Mouse (Mus musculus): ENCODE data around the gene Etv6. TPM values are rescaled to one million over a fixed set of nuclear protein-coding genes. Genes with fewer than 3 reads are reported as not detected.

Gene Etv6
- polyA plus RNA-seq, 1 experiment from 2014 or later: 10.4 TPM

GRCm38 (mm10) chr6:134026264-134026663 lies 9.2 kb upstream of the Etv6 start:
- Histone ChIP-seq H3K4me1 (ENCODE audit: control insufficient read depth, insufficient read depth, low read length) (no peaks in the 10 kb centered on the region), H3K9me3 (replicated peaks; ENCODE audit: control insufficient read depth, low read length) (no peaks in the 10 kb centered on the region; the same call in 1 of the 2 replicates), H3K27ac (ENCODE audit: low read length) (no peak overlapping the region), H3K4me2 (ENCODE audit: low read depth, low read length) (no peak overlapping the region), H3K9ac (ENCODE audit: low read length) (no peak overlapping the region), H3K4me3 (replicated peaks; ENCODE audit: low read length) (no peak overlapping the region), H3K27me3 (ENCODE audit: control insufficient read depth, insufficient read depth, low read length) (no peaks in the 10 kb centered on the region), H3K36me3 (ENCODE audit: control insufficient read depth, insufficient read depth, low read length) (no peaks in the 10 kb centered on the region)
- WGBS: 94% methylated on average over 2 of the region's 2 CpGs
- ATAC-seq (ENCODE audit: insufficient read depth, low FRiP score): no peak

- H3K27me3 ChIP-seq (ENCODE audit: control insufficient read depth, insufficient read depth, low read length): no peaks in the 10 kb centered on the region
- H3K4me1 ChIP-seq (ENCODE audit: control insufficient read depth, insufficient read depth, low read length): no peaks in the 10 kb centered on the region
- H3K36me3 ChIP-seq (ENCODE audit: control insufficient read depth, insufficient read depth, low read length): no peaks in the 10 kb centered on the region
- no peak overlapping the region for H3K4me2 ChIP-seq (ENCODE audit: low read depth, low read length)
- no peak overlapping the region for H3K4me3 ChIP-seq (replicated peaks; ENCODE audit: low read length)
- 83% methylated on average over 4 of the region's 4 CpGs for WGBS
- no peak overlapping the region for H3K27ac ChIP-seq (ENCODE audit: low read length)
- H3K9me3 ChIP-seq (replicated peaks; ENCODE audit: control insufficient read depth, low read length): no peaks in the 10 kb centered on the region; the same call in 1 of the 2 replicates
- H3K9ac ChIP-seq (ENCODE audit: low read length): no peak overlapping the region
- no peak for ATAC-seq (ENCODE audit: insufficient read depth, low FRiP score)
Observed at GRCm38 (mm10) chr6:134027022-134027421, 8.5 kb upstream of the Etv6 start.

GRCm38 (mm10) chr6:134032451-134032850 lies 3.0 kb upstream of the Etv6 start:
- H3K4me1 ChIP-seq (ENCODE audit: control insufficient read depth, insufficient read depth, low read length): peaks cover 15% of the 10 kb centered on the region

GRCm38 (mm10) chr6:134034436-134034835 lies 1.1 kb upstream of the Etv6 start:
- WGBS: 0% methylated on average over 8 of the region's 8 CpGs
- Histone ChIP-seq H3K4me3 (replicated peaks; ENCODE audit: low read length) (peak overlapping the region; percentile 93), H3K4me1 (ENCODE audit: control insufficient read depth, insufficient read depth, low read length) (peaks cover 33% of the 10 kb centered on the region), H3K4me2 (ENCODE audit: low read depth, low read length) (peak overlapping the region; percentile 66), H3K36me3 (ENCODE audit: control insufficient read depth, insufficient read depth, low read length) (no peaks in the 10 kb centered on the region), H3K9me3 (replicated peaks; ENCODE audit: control insufficient read depth, low read length) (no peaks in the 10 kb centered on the region), H3K9ac (ENCODE audit: low read length) (peak overlapping the region; percentile 99), H3K27ac (ENCODE audit: low read length) (peak overlapping the region; percentile 100), H3K27me3 (ENCODE audit: control insufficient read depth, insufficient read depth, low read length) (no peaks in the 10 kb centered on the region)
- no peak for ATAC-seq (ENCODE audit: insufficient read depth, low FRiP score)

More at GRCm38 (mm10) chr6:134032451-134032850, 3.0 kb upstream of the Etv6 start:
- Histone ChIP-seq H3K27ac (ENCODE audit: low read length) (no peak overlapping the region), H3K4me2 (ENCODE audit: low read depth, low read length) (no peak overlapping the region), H3K9ac (ENCODE audit: low read length) (no peak overlapping the region), H3K27me3 (ENCODE audit: control insufficient read depth, insufficient read depth, low read length) (no peaks in the 10 kb centered on the region), H3K9me3 (replicated peaks; ENCODE audit: control insufficient read depth, low read length) (no peaks in the 10 kb centered on the region; the same call in 1 of the 2 replicates), H3K36me3 (ENCODE audit: control insufficient read depth, insufficient read depth, low read length) (no peaks in the 10 kb centered on the region), H3K4me3 (replicated peaks; ENCODE audit: low read length) (no peak overlapping the region)
- 33% methylated on average over 7 of the region's 7 CpGs for WGBS
- no peak for ATAC-seq (ENCODE audit: insufficient read depth, low FRiP score)

DNA sequence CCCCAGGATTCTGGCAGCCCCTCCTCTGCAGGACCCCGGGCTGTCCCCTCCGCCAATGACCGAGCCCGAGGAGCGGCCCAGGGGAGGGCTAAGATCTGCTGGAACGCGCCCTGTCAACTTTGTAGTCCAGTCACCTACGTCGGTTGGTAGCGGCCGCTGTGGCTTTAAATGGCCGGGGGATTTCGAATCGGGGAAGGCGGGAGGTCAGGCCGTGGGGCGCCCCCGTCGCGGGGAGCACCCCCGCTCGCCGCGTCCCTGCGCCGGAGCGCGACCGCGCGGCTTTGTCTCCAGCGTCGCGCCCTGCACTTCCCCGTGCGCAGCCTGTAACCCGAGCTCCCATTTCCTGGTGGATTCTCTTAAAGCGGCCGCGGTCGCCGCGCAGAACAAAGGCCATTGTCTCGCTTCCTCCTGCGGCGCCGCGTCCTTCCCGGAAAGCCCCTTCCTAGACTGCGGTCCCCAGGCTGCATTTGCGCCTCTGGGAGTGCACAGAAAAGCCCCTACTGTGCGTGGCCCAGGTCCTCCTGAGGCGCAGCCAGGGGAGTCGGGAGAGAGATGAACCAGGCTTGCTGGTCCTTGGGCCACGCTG lies 503 bp upstream of the Etv6 start:
- H3K27me3 ChIP-seq (ENCODE audit: control insufficient read depth, insufficient read depth, low read length): no peaks in the 10 kb centered on the region
- peak overlapping the region; percentile 93 for H3K4me3 ChIP-seq (replicated peaks; ENCODE audit: low read length)
- peak; percentile 88 for ATAC-seq (ENCODE audit: insufficient read depth, low FRiP score)
- under 1% methylated on average over 55 of the region's 55 CpGs for WGBS
- H3K9me3 ChIP-seq (replicated peaks; ENCODE audit: control insufficient read depth, low read length): no peaks in the 10 kb centered on the region
- peak overlapping the region; percentile 100 for H3K27ac ChIP-seq (ENCODE audit: low read length)
- H3K4me1 ChIP-seq (ENCODE audit: control insufficient read depth, insufficient read depth, low read length): peaks cover 34% of the 10 kb centered on the region
- peak overlapping the region; percentile 66 for H3K4me2 ChIP-seq (ENCODE audit: low read depth, low read length)
- peak overlapping the region; percentile 99 for H3K9ac ChIP-seq (ENCODE audit: low read length)
- H3K36me3 ChIP-seq (ENCODE audit: control insufficient read depth, insufficient read depth, low read length): no peaks in the 10 kb centered on the region

- no peaks in the 10 kb centered on the region for H3K27me3 ChIP-seq (ENCODE audit: control insufficient read depth, insufficient read depth, low read length)
- H3K4me2 ChIP-seq (ENCODE audit: low read depth, low read length): peak overlapping the region; percentile 66
- no peaks in the 10 kb centered on the region for H3K36me3 ChIP-seq (ENCODE audit: control insufficient read depth, insufficient read depth, low read length)
- peak overlapping the region; percentile 93 for H3K4me3 ChIP-seq (replicated peaks; ENCODE audit: low read length)
- 0% methylated on average over 7 of the region's 8 CpGs for WGBS
- peaks cover 34% of the 10 kb centered on the region for H3K4me1 ChIP-seq (ENCODE audit: control insufficient read depth, insufficient read depth, low read length)
- H3K9ac ChIP-seq (ENCODE audit: low read length): peak overlapping the region; percentile 99
- no peaks in the 10 kb centered on the region for H3K9me3 ChIP-seq (replicated peaks; ENCODE audit: control insufficient read depth, low read length)
- peak overlapping the region; percentile 100 for H3K27ac ChIP-seq (ENCODE audit: low read length)
- no peak for ATAC-seq (ENCODE audit: insufficient read depth, low FRiP score)
Observed at GRCm38 (mm10) chr6:134036491-134036911, 1.0 kb downstream of the Etv6 start.

GRCm38 (mm10) chr6:134036951-134037431 lies 1.5 kb downstream of the Etv6 start:
- peak overlapping the region; percentile 42 for H3K27ac ChIP-seq (ENCODE audit: low read length)
- H3K27me3 ChIP-seq (ENCODE audit: control insufficient read depth, insufficient read depth, low read length): no peaks in the 10 kb centered on the region
- H3K4me1 ChIP-seq (ENCODE audit: control insufficient read depth, insufficient read depth, low read length): peaks cover 38% of the 10 kb centered on the region
- H3K4me3 ChIP-seq (replicated peaks; ENCODE audit: low read length): peak overlapping the region; percentile 93
- 11% methylated on average over 3 of the region's 3 CpGs for WGBS
- H3K9ac ChIP-seq (ENCODE audit: low read length): peak overlapping the region; percentile 99
- H3K4me2 ChIP-seq (ENCODE audit: low read depth, low read length): peak overlapping the region; percentile 66
- H3K36me3 ChIP-seq (ENCODE audit: control insufficient read depth, insufficient read depth, low read length): no peaks in the 10 kb centered on the region
- H3K9me3 ChIP-seq (replicated peaks; ENCODE audit: control insufficient read depth, low read length): no peaks in the 10 kb centered on the region
- ATAC-seq (ENCODE audit: insufficient read depth, low FRiP score): no peak

DNA sequence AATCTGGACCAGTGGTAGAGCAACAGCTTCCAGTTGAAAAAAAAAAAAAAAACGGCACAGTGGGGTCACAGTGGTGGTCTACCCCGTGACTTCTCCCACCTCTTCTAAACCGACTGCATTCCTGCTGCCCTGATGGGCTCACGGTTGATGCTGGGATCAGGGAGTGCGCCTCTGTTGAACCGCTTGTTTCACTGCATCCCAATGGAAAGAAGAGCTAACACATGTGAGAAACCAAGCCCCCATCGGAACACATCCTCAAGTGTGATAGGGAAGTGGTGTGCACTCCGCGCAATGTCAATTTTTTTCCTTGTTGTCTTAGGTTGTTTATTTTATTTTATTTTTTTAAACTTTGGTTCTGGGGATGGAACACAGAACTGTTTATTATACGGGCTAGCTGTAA lies 2.5 kb downstream of the Etv6 start:
- Histone ChIP-seq H3K4me1 (ENCODE audit: control insufficient read depth, insufficient read depth, low read length) (peaks cover 40% of the 10 kb centered on the region), H3K9ac (ENCODE audit: low read length) (peak overlapping the region; percentile 99; the same call in 1 of the 2 replicates), H3K27me3 (ENCODE audit: control insufficient read depth, insufficient read depth, low read length) (no peaks in the 10 kb centered on the region), H3K4me3 (replicated peaks; ENCODE audit: low read length) (peak overlapping the region; percentile 93), H3K4me2 (ENCODE audit: low read depth, low read length) (peak overlapping the region; percentile 66), H3K36me3 (ENCODE audit: control insufficient read depth, insufficient read depth, low read length) (no peaks in the 10 kb centered on the region), H3K9me3 (replicated peaks; ENCODE audit: control insufficient read depth, low read length) (no peaks in the 10 kb centered on the region), H3K27ac (ENCODE audit: low read length) (no peak overlapping the region)
- WGBS: 28% methylated on average over 10 of the region's 10 CpGs
- no peak for ATAC-seq (ENCODE audit: insufficient read depth, low FRiP score)

DNA sequence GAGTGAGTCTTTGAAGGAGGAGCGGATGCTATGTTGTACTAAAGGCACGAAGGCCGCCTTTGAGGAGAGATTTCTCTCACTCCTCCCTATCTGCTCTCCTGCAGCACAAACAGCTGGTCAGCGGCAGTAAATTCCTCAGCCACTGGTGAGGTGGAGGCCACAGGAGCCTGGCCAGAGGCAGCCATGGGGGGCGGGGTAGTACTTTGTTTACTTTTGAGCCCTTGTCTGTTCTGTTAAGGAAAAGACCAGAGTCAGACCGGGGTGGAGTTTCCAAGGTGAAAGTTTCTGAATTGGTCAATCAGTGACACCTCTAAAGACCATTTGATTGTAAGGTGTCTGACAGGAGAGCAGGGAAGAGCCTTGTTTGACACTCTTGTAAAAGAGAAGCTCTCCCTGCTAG lies 3.4 kb downstream of the Etv6 start:
- no peaks in the 10 kb centered on the region for H3K9me3 ChIP-seq (replicated peaks; ENCODE audit: control insufficient read depth, low read length)
- H3K4me2 ChIP-seq (ENCODE audit: low read depth, low read length): peak overlapping the region; percentile 66
- H3K9ac ChIP-seq (ENCODE audit: low read length): peak overlapping the region; percentile 56
- H3K27ac ChIP-seq (ENCODE audit: low read length): 0 out of 2 replicates have a peak overlapping the region, but pooled peaks have one; percentile 16
- no peaks in the 10 kb centered on the region for H3K36me3 ChIP-seq (ENCODE audit: control insufficient read depth, insufficient read depth, low read length)
- H3K27me3 ChIP-seq (ENCODE audit: control insufficient read depth, insufficient read depth, low read length): no peaks in the 10 kb centered on the region
- H3K4me1 ChIP-seq (ENCODE audit: control insufficient read depth, insufficient read depth, low read length): peaks cover 47% of the 10 kb centered on the region
- no peak for ATAC-seq (ENCODE audit: insufficient read depth, low FRiP score)
- WGBS: 24% methylated on average over 6 of the region's 6 CpGs
- peak overlapping the region; percentile 93; the same call in 1 of the 2 replicates for H3K4me3 ChIP-seq (replicated peaks; ENCODE audit: low read length)
